Mouse (Mus musculus) cortical plate, adult 2 months (tissue): ENCODE results near the gene Npas3.

Source experiments
- CTCF ChIP-seq: fragments of 200-500 bp; IDR thresholded peaks from 2 replicates; pipeline ENCODE4 v1.5.1; 2011; ENCODE audit warnings: mild to moderate bottlenecking, control low read depth, low read length; ENCODE audit not compliant: insufficient read depth; ENCODE audit errors: extremely low read depth
- POLR2A ChIP-seq: fragments of 200-500 bp; IDR thresholded peaks from 2 replicates; pipeline ENCODE4 v1.6.1; 2011; ENCODE audit warnings: mild to moderate bottlenecking, low read length, control low read depth; ENCODE audit not compliant: insufficient read depth; ENCODE audit errors: extremely low read depth

GRCm38 (mm10) chr12:53841928-53842671 lies 593.6 kb downstream of the Npas3 start:
- no peak for TF ChIP-seq CTCF
- TF ChIP-seq POLR2A = no peak
